Mouse (Mus musculus) hindbrain, embryonic 15.5 days (tissue): Measurements from ENCODE around the gene Selenbp2. TPM values are rescaled to one million over a fixed set of nuclear protein-coding genes. Genes with fewer than 3 reads are reported as not detected.
"Not testable (repeated sequence)": the region's sequence is repeated elsewhere in the genome, so short reads cannot be mapped to it uniquely, and the experiment has no call there.

ENCODE experiments used
- ATAC-seq: fragments of 200-750 bp; cut with Nextera tagmentation; 2 replicates; pipeline ENCODE4 v1.8.0; 2017; ENCODE audit warnings: low read depth, moderate number of reproducible peaks, moderate TSS enrichment; ENCODE audit not compliant: low FRiP score
- H3K27ac ChIP-seq: fragments of 300-500 bp; sonication (generic); replicated peaks from 2 replicates; pipeline ENCODE4 v1.5.1; 2015; ENCODE audit warnings: mild to moderate bottlenecking, inconsistent platforms
- H3K27me3 ChIP-seq: fragments of 300-500 bp; sonication (generic); 2 replicates; pipeline ENCODE4 v1.6.1; 2015; ENCODE audit warnings: control low read depth, inconsistent platforms
- H3K36me3 ChIP-seq: fragments of 300-500 bp; sonication (generic); 2 replicates; pipeline ENCODE4 v1.6.1; 2015; ENCODE audit warnings: control low read depth, inconsistent platforms
- H3K4me1 ChIP-seq: fragments of 300-500 bp; sonication (generic); replicated peaks from 2 replicates; pipeline ENCODE4 v1.6.1; 2015; ENCODE audit warnings: control low read depth, inconsistent platforms
- H3K4me2 ChIP-seq: fragments of 300-500 bp; sonication (generic); 2 replicates; pipeline ENCODE4 v1.6.1; 2015; ENCODE audit warnings: moderate library complexity, mild to moderate bottlenecking, inconsistent platforms
- H3K4me3 ChIP-seq: fragments of 300-500 bp; sonication (generic); 2 replicates; pipeline ENCODE4 v1.5.1; 2015; ENCODE audit warnings: mild to moderate bottlenecking, inconsistent platforms
- H3K9ac ChIP-seq: fragments of 300-500 bp; sonication (generic); 2 replicates; pipeline ENCODE4 v1.6.1; 2015; ENCODE audit warnings: inconsistent platforms
- H3K9me3 ChIP-seq: fragments of 300-500 bp; sonication (generic); 2 replicates; pipeline ENCODE4 v1.6.1; 2016; ENCODE audit warnings: control low read depth, inconsistent platforms
- WGBS: fragments of 180-500 bp; shearing (Covaris S2); methylation state at CpG from one replicate; pipeline ENCODE4 v1.1.7; 2015; 5-methylcytosine and 5-hydroxymethylcytosine counted together
- polyA plus RNA-seq: library from polyadenylated mRNA; unstranded; fragments of >200 nt; fragmentation: Nextera tagmentation; extraction: Ambion mirVana; gene quantifications from 2 replicates; pipeline ENCODE4 v1.2.1, GENCODE M21; 2015

Gene Selenbp2
- polyA plus RNA-seq, result 0.37 and 0.65 TPM in 2 replicates

DNA sequence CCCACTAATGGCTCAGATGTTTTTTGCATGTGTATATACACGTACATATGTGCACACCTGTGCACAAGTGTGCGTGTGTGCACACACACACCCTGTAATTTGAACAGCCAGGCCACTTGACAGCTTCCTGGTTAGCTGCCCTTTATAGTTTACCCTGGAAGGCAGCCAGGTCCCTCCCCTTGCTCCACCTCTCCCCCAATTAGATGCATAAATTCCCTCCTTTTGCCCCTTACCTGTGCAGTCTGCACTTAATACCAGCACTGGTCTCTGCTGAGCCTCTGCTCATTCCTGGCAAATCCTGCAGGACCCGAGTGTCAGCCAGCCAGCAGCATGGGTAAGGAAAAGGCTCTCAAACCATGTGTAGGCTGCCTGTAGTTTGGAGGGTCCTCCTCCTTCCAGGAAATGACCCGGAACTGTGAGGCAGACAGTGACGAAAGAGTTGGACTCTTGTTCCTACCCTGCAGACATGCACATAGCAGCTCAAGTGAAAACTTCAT is at the start of gene Selenbp2:
TSS of gene Selenbp2 (plus strand) at position 228 of the 497 bp plus-strand sequence.
- no peak within 1 kb of the TSS for H3K9ac ChIP-seq
- H3K36me3 ChIP-seq, result no peaks in the 10 kb centered on the region
- no peak for ATAC-seq
- 77% methylated on average over 5 of the region's 5 CpGs for WGBS
- H3K27me3 ChIP-seq, result no peaks in the 10 kb centered on the region
- H3K4me3 ChIP-seq, result no peak within 1 kb of the TSS
- H3K4me2 ChIP-seq, result no peak within 1 kb of the TSS
- no peaks in the 10 kb centered on the region for H3K9me3 ChIP-seq
- H3K27ac ChIP-seq, result no peak within 1 kb of the TSS
- no peaks in the 10 kb centered on the region for H3K4me1 ChIP-seq

DNA sequence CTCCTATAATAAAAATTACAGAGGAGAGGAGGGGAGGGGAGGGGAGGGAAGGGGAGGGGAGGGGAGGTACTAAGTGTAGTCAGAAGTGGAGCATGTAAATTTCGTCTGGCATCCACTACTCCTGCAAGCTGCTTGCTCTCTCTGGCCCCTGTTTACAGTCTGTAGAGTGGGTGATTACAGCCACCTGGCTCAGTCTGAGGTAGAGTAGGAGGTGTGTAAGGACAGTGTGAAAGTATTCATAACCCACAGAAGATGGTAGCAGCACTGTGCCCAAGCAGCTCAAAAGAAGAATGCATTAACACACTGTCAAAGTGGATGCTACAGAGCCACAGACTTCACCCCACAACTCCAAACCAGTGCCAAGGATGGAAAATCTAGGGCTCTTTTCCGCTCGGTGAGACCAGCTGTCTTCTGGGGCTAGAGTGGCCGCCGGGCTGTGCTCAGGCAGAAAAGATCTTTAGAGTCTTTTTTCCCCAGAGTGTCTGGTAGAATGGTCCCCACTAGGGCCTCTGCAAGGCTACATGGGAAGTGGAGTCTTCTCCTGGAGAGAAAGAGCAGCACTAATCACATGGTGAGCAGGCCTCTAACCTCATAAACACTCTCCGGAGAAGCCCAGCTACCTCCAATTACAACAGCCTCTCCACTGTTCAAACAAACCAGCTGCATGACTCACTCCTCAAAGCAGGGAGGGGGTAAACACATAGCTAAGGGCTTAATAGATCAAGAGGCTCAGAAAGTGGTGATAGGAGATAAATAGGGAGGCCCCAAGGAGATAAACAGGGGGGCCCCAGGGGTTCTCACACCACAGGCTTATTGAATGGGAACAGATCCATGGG is 44.4 kb upstream of the Selenbp2 start:
- peaks cover 6% of the 10 kb centered on the region; the same call in 1 of the 2 replicates for H3K4me1 ChIP-seq
- H3K27ac ChIP-seq, result no peak overlapping the region

DNA sequence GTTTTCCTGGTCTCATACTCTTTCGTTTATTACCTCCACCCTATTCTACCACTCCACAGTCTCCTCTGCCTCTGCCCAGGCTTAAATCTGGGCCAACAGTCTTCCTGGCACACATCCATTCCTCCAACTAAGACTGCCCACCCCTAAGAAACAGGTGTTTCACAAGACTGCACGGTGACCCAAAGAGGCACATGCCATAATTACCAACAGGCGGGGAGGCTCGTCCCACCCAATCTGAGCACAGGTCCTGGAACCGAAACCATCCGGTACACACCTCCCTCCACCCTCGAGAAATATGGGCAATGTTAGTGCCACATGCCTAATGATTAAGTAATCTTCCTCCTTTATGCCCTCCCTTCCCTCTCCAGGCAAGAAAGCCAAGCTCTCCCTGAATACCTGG is 42.9 kb upstream of the Selenbp2 start:
- Histone ChIP-seq H3K27ac (no peak overlapping the region), H3K4me2 (no peak overlapping the region), H3K9me3 (no peaks in the 10 kb centered on the region), H3K4me3 (no peak overlapping the region), H3K27me3 (no peaks in the 10 kb centered on the region), H3K36me3 (no peaks in the 10 kb centered on the region), H3K9ac (no peak overlapping the region), H3K4me1 (peaks cover 6% of the 10 kb centered on the region; the same call in 1 of the 2 replicates)
- no peak; the same call in 1 of the 2 replicates for ATAC-seq
- 87% methylated on average over 7 of the region's 7 CpGs for WGBS

More for the DNA sequence above, 44.4 kb upstream of the Selenbp2 start:
- Histone ChIP-seq H3K9ac (no peak overlapping the region), H3K4me2 (no peak overlapping the region), H3K9me3 (no peaks in the 10 kb centered on the region), H3K27me3 (no peaks in the 10 kb centered on the region), H3K4me3 (no peak overlapping the region), H3K36me3 (no peaks in the 10 kb centered on the region)
- ATAC-seq, result no peak
- 49% methylated on average over 6 of the region's 6 CpGs for WGBS

DNA sequence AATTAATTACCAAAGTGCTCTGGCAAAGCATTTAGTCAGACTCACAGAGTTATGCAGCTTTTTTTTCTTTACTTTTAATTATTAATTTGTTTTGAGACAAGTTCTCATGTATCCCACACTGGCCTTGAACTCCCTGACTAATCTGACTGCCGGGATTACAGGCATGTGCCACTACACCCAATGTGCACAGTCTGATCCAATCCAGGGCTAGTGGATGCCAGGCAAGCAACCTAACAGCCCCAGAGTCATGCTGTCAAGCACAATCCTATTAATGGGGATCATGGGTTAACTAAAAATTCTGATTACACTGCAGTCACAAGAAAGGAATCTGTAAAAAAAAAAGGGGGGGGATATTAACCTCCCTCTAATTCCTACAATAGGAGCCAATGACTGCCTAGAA is 39.4 kb upstream of the Selenbp2 start:
- not testable (repeated sequence) for H3K4me2 ChIP-seq, H3K27me3 ChIP-seq, H3K9ac ChIP-seq, H3K9me3 ChIP-seq, H3K36me3 ChIP-seq, H3K4me3 ChIP-seq, H3K4me1 ChIP-seq, ATAC-seq, H3K27ac ChIP-seq
- WGBS, result 62% methylated on average over 1 of the region's 1 CpGs

DNA sequence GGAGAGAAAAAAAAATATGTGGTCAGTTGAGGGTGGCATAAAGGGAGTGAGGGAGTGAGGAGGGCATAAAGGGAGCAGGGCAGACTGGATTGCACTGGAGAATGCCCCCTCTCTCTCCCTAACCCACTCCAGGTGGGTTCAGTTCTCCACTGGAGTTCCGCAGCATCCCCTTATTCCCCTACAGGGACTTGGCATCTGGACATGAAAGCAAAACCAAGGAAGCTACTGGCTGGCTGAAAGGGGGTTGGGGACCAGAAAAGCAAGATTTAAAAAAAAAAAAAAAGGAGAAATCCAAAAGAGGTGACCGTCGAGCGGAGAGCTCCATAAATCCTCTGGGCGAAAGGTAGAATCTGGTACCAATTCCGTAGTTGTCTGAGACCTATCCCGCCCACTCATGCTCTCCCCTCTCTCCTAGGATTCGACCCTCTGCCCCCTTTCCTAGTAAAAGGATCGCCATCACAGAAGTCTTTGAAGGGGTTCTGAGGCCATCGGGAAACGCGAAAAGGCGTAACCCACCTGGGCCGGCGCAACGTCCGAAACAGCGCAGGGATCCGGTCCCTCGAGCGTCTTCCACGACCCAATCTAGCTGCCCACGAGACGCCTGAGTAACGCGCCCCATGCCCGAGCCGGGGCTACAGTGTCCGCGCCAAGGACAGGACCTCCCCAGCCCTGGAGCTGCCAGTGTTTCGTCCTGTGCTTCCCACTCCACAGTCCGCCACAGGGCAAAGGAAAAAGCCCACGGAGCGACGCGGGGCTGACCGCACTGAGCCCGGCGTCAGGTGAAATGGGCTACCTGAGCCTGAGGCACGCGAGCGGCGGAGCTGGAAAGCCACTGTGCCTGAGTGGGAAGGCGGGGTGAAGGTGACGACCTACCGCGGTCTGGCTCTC is 35.3 kb upstream of the Selenbp2 start:
- ATAC-seq, H3K27ac ChIP-seq, H3K4me1 ChIP-seq, H3K9me3 ChIP-seq, H3K36me3 ChIP-seq, H3K27me3 ChIP-seq: not testable (repeated sequence)
- peak overlapping the region; percentile 64 for H3K4me2 ChIP-seq
- 6% methylated on average over 22 of the region's 47 CpGs for WGBS
- peak overlapping the region; percentile 39; the same call in 1 of the 2 replicates for H3K9ac ChIP-seq
- peak overlapping the region; percentile 43 for H3K4me3 ChIP-seq

DNA sequence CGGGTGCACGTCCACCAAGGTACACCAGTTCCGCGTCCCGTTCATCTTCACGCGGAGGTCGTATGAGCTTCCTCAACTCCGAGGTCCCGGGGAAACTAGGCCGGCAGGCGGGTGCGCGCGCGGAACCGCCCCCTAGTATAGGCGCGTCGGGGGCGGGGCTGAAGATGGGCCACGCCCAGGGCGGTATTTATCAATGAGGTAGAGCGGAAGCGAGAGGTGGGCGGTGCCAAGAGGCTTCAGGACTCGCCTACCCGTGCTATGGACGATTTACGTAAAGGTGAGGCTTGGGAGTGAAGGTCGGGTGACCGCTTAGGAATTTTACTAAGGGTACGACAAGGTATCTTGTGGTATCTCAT is 34.6 kb upstream of the Selenbp2 start, which contains the start of gene Tuft1:
TSS of gene Tuft1 (minus strand) at position 133 of the 356 bp plus-strand sequence.
- not testable (repeated sequence) for H3K4me1 ChIP-seq, H3K36me3 ChIP-seq, H3K9me3 ChIP-seq, H3K27me3 ChIP-seq, H3K27ac ChIP-seq
- H3K4me3 ChIP-seq, result peak within 1 kb of the TSS; percentile 43
- H3K4me2 ChIP-seq, result peak within 1 kb of the TSS; percentile 64
- under 1% methylated on average over 23 of the region's 33 CpGs for WGBS
- peak within 1 kb of the TSS; percentile 39; the same call in 1 of the 2 replicates for H3K9ac ChIP-seq
- ATAC-seq, result peak; percentile 92

DNA sequence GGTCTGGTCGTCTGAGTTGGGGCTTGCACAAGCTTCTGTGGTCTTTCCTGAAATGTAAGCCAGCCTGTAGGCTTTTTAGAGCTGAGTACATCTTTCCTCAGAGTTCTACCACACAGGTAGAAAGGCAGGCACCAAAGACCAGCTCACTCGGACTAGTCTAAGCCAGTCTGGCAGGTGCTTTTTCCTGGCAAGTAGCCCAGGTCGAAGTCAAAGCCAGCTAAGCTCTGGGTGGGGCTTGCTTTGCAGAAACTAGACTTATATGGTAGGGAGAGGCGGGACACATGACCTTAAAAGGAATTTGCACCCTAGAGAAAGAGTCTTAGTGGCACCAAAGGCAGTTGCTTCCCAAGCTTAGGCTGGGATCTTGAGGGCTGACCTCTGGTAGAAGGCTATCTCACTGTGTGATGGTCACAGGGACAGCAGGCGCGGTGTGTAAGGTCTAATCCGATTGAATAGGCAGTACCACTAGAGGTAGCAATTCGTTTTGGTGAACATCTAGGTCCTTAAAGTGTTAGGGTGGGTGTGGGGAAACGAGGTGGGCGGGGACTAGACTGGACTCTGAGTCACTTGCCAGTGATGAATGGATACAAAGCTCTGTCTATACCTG is 34.1 kb upstream of the Selenbp2 start:
- WGBS, result 36% methylated on average over 8 of the region's 10 CpGs
- H3K9ac ChIP-seq, H3K9me3 ChIP-seq, H3K4me1 ChIP-seq, H3K27me3 ChIP-seq, H3K36me3 ChIP-seq, H3K27ac ChIP-seq: not testable (repeated sequence)
- Histone ChIP-seq H3K4me2 (peak overlapping the region; percentile 51), H3K4me3 (peak overlapping the region; percentile 18)
- ATAC-seq, result peak; percentile 81

DNA sequence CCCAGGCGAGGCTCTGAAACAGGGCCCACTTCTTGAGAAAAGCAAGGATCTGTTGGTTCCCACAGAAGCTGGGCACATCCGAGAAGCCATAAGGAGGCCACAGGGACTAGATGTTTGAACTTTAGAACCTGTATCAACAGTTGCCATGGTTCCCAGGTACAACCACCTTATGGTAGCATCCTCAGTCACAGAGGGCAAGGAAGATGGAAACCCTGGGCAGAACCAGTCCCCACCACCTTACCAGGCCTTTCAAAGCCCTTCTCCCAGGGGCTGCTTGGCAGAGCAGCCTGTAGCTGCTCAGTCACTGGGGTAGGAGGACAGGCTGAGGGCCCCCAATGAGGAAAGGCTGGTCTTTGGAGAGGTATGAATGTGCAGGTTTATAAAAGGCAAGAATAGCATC is 32.5 kb upstream of the Selenbp2 start:
- not testable (repeated sequence) for H3K4me2 ChIP-seq, H3K4me1 ChIP-seq, H3K9ac ChIP-seq, ATAC-seq, H3K27ac ChIP-seq, H3K36me3 ChIP-seq, H3K27me3 ChIP-seq, H3K4me3 ChIP-seq, H3K9me3 ChIP-seq
- 91% methylated on average over 2 of the region's 2 CpGs for WGBS

DNA sequence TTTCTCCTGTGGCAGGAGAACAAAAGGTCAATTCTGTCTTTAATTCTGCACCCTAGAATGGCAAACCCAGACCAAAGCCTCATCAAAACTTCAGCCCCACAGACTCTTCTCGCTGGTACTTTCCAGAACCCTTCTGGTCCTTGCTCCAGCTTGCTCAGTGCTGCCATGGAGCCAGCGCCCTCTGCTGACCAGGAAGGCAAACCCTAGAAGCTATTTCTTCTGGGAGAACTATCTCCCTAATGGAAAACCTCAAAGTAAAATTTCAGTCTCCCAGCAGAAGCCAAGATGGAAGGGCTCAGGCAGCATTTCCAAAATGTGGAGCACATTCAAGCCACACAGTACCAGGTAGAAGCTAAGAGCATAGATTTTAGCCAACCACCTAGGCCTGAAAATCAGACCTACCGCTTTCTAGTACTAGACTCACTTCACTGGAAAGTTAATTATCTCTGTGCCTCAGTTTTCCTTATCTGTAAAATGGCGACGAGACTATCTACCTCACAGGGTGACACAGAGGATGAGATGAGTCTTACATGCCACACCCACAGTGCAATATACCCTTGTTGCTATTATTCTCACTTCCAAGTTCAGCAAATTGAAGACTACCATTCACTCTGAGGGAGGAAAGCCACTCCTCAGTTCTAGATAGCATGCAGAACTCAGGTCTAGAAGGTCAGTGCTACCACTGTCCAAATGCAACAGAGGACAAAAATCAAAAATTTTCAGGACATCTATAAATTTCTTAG is 28.1 kb upstream of the Selenbp2 start:
- not testable (repeated sequence) for H3K4me2 ChIP-seq, H3K4me3 ChIP-seq, ATAC-seq, H3K36me3 ChIP-seq, H3K9me3 ChIP-seq, H3K27ac ChIP-seq, H3K4me1 ChIP-seq, H3K9ac ChIP-seq, H3K27me3 ChIP-seq
- 66% methylated on average over 5 of the region's 5 CpGs for WGBS

DNA sequence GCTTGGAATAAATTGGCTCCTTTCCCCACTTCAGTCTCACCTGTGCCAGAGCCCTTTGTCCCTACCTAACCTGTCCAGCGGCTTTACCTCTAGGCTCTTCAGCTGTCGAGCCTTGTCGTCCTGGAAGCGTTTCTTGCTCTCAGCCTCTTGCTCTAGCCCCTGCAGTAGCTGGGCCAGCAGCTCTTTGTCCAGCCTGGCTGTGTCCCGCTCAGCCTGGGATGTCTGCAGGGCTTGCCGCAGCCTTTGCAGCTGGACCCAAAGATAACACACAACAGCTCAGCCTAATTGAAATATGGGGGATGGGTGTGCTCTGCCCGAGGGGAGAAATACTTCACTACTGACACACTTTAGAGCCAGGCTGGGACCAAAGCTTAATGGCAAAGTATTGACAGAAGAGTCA is 27.5 kb upstream of the Selenbp2 start:
- not testable (repeated sequence) for ATAC-seq, H3K9ac ChIP-seq, H3K36me3 ChIP-seq, H3K9me3 ChIP-seq, H3K4me2 ChIP-seq, H3K4me1 ChIP-seq, H3K4me3 ChIP-seq, H3K27me3 ChIP-seq, H3K27ac ChIP-seq
- WGBS, result 46% methylated on average over 7 of the region's 7 CpGs

DNA sequence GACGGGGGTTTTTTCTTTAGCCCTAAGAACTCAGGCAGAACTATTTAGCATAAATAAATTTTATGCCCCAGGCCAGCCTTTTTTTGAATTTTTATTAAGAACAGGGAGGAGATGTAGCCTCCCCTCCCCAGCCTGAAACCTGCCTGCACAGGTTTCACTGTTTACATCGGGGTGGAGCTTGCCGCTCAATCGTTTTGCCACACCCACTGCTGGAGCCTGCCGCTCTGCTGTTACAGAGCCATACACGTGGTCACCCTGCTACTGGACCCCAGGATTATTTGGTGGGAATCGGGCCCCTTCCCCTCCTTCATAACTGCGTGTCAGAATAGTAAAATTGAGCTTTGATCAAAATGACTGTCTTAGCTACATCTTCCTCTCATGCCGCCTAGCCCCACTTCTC is 18.3 kb upstream of the Selenbp2 start:
- H3K36me3 ChIP-seq, H3K4me3 ChIP-seq, ATAC-seq, H3K27ac ChIP-seq, H3K9ac ChIP-seq, H3K9me3 ChIP-seq, H3K4me2 ChIP-seq, H3K27me3 ChIP-seq, H3K4me1 ChIP-seq: not testable (repeated sequence)
- 91% methylated on average over 9 of the region's 9 CpGs for WGBS
